Mouse (Mus musculus) embryo, embryonic 11.5 days (tissue): Measurements from ENCODE around the gene Leng1.
"Not testable (repeated sequence)": the region's sequence is repeated elsewhere in the genome, so short reads cannot be mapped to it uniquely, and the experiment has no call there.

Experiments used
- DNase-seq: peaks from one replicate; pipeline ENCODE4 v3.0.0-alpha.2; 2012; ENCODE audit warnings: low read depth, low spot score

The Leng1 gene

DNA sequence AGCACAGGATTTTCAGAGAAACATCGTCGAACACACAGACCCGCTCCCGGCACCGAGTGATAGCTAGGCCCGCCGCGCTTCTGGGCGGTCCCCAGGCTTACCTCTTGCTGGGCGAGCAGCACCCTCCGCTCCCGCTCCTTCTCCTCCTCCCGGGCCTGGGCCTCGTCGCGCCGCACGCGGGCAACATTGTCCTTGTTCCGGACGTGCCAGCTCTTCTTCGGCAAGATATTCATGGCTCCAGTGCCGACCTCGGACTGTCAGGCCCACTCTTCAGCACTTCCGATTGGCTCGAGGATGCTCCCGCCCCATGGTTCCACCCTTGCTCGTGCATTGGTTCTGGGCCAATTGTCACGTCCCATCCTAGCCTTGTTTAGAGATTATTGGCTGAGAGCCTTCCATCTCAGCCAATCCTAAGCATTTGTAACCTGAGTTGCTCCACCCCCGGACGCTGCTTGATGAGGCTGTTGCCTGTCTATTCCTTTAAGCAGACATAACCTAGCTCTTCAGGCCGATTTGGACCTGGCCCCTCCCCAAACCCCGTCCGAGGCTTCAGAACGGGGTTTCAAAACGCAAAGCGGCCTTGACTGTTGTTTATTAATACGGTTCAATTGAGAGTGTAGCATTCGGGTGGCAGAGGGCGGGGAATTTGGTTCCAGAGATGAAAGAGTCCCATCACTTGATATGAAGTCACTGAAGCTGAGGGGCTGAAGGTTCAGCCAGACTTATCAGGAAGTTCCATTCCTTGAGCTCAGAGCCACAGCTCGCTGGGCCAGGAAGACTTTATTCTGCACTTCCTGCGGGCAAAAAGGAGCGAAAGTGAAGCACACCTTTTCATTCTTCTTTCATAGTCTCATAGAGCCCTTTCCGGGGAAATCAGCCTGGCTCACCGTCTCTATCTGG lies at the start of gene Leng1:
Leng1 (minus strand) TSS at position 626 of the 900 bp plus-strand sequence.
- peak; percentile 91 for DNase-seq

DNA sequence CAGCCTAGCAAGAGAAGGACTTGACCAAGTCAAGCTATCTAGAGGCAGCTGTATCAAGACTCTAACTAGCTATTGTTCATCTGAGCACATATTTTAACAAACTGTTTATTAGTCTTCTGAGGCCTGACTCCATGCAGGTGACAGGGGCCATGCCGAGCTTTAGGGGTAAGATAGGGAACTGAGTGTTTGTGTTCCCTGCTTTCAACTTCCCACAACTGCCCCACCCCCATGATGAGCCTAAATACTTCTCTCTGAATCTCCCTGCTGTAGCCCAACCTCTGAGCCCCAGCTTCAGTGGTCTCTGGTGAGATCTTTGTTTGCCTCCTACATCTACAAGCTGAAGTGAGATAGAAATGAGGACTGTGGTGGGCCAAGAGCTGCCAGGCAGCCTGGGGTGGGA lies 49.6 kb upstream of the Leng1 start:
- no peak for DNase-seq

DNA sequence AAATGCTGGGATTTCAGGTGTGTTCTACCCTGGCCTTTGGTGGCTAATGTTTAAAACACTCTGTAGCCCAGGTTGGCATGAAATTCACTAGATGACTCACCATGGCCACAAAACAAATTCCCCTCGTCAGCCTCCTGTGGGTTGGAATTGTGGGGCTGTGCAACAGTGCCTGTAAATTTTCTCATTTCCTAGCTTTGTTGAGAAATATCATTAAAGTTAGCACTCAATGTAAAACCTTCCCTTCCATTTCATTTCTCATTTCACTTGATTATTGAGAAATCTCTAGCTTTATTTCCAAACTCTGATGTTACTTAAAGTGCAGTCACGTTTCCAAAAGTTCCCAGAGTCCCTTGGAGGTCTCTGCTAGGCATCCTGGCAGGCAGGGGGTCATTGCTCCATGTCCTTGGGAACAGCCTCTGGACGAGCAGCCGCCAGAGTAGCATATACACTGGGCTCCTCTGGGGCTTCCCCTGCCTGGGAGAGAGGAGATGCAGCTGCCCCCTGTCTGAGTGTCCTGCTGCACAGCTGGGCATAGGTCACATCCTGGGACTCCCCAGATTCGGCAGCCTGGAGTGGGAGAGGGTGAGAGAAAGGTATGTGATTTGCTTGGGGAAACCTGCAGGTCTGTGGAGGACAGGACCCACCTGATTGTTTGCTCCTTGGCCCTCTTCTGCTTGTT lies 46.8 kb upstream of the Leng1 start:
- DNase-seq, result no peak

DNA sequence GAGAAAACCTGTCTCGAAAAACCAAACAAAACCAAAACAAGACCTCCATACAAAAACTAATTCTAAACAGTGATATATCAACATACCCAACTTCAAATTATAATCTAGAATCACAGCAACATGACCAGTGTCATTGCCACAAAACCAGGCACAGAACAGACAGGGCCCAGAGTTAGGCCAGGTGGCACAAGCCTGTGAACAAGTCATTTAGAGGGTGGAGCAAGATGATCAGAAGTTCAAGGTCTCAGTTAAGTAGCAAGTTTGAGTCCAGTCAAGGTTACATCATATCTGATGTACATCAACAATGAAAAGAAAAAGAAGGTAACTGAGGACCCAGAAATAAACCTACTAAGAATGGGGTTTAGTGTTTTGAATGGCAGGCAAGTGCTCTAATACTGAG lies 43.4 kb upstream of the Leng1 start:
- DNase-seq, result no peak

DNA sequence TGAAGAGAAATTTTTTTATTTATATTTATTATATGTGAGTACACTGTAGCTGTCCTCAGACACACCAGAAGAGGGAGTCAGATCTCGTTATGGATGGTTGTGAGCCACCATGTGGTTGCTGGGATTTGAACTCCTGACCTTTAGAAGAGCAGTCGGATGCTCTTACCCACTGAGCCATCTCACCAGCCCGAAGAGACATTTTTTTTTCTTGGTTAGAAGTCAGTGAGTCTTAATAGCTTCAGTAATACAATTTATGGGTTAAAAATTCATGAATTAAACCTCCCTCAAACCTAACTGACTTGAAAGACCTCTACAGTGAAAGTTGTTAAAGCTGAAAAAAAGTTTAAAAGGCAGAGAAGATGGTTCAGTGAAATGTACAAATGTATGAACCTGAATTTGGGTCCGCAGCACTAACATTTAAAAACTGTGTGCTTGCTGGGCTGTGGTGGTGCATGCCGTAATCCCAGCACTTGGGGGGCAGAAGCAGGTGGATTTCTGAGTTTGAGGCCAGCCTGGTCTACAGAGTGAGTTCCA lies 42.9 kb upstream of the Leng1 start:
- DNase-seq, result not testable (repeated sequence)

DNA sequence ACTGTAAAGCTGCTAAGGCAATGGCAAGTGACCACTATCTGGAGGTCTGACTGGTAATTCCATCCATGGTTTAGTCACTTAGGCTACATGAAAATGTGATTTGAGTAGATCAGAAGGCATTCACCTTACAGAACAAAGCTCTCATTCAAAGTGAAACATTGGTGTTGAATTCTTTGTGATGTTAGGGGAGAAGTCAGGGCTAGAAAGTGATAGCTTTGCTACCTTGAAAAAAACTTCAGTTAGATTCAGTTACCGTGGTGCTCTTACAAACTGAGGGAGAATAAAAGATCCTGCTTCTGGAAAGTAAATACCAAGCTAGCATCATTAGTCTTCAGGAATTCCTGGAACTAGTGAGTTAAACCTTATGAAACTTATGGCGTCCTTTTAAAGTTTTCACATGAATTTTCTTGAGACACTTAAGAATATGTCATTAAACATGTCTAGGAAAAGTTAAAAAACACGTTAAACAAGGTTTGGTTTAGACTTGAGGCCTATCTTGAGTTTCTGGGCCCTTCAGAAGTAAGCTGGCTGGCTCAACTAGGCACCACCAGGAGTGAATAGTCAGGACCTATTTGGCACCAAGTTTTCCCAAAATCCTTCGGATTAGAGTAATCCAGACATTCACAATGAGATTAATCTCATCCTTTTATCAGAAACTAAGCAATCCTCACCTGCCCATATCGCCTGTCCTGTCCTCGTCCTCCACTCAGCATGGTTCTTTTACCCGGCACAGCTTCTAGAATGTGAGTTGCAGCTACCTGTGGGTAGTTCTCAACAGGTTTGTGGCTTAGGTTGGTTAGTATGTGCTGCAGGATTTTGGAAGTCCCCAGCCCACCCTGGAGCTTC lies 42.2 kb upstream of the Leng1 start:
- DNase-seq, result no peak

DNA sequence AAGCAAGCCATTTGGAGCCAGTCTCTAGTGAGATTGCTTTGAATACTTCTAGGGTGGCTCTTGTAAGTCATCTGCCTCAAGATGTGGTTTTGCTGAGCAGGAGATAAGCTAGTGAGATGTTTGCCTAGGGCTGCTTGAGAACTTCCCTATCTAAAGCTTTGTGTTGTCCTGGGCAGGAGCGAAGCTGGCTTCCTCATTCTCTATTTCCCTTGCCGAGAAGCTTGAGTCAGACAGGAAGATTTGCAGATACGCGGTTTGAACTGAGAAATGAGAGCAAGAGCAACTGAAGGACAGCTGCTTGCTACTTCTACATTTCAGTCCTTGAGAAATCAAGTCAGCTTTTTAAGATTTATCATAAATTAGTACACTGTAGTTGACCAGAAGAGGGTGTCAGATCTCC lies 41.4 kb upstream of the Leng1 start:
- no peak for DNase-seq

DNA sequence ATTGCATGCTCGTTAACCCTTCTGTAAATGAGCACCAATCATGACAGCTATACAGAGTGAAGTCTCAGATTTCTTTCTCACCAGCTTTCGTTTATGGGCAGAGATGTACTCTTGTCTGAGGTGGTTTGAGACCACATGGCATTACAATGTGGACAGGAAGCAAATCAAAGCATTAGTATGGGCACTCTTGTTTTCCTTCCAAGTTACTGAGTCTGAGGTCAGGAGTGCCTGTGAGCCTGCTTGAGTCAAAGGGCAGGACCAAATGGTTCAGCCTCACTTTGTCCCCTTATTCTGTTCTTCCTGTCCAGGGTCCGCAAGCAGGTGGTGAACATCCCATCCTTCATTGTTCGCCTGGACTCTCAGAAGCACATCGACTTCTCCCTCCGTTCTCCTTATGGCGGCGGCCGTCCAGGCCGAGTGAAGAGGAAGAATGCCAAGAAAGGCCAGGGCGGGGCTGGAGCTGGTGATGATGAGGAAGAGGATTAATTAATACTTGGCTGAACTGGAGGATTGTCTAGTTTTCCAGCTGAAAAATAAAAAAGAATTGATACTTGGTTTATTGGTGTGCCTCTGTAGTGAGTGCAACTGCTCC lies 40.8 kb upstream of the Leng1 start:
- DNase-seq, result no peak

DNA sequence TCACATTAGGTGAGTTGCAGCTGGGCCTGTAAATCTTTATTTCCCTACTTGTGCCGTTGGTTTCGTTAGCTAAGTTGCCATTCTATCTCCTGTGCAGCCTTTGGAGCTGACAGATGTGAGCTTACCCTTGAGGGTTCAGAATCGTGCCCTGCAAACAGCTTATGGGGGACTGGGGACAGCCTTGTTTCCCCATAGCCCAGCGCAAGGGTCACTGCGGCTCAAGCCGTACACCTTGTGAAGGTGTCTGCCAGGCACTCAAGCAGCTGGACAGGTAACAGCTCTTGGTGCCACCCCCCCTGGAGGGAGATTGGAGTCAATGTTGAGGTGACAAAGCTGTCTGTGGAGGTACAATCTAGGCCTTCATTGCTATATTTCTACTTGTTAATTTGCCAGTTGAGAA lies 40.3 kb upstream of the Leng1 start:
- DNase-seq, result no peak

DNA sequence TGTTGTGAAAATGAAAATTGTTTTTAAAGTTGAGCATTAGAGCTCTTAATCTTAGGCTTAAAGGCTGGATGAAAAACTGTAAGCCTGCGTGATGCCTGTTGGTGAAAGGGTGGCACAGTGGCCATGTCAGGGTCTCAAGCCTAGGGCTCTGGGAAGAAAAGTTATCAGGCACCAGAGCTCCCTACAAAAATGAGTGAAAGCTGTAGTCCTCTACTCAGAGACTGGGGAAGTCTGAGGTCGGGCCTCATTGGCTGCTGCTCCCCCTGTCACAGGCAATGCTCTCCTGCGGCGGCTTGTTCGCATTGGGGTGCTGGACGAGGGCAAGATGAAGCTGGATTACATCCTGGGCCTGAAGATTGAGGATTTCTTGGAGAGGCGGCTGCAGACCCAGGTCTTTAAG lies 39.8 kb upstream of the Leng1 start:
- DNase-seq, result not testable (repeated sequence)

DNA sequence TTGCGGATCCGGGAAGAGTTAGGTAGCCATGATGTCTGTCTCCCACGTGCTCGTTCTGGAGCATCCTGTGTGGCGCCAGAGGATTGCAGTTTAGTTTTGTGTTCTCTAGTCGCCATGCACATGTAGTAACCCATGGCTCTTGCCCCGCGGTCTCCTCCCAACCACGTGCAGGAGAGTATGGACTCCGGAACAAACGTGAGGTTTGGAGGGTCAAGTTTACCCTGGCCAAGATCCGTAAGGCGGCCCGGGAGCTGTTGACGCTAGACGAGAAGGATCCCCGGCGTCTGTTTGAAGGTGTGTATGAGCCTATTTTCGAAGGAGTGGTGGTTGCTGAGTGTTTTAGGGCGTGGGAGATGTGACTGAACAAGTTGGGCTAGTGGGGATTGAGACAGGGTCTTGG lies 38.8 kb upstream of the Leng1 start:
- DNase-seq, result no peak

DNA sequence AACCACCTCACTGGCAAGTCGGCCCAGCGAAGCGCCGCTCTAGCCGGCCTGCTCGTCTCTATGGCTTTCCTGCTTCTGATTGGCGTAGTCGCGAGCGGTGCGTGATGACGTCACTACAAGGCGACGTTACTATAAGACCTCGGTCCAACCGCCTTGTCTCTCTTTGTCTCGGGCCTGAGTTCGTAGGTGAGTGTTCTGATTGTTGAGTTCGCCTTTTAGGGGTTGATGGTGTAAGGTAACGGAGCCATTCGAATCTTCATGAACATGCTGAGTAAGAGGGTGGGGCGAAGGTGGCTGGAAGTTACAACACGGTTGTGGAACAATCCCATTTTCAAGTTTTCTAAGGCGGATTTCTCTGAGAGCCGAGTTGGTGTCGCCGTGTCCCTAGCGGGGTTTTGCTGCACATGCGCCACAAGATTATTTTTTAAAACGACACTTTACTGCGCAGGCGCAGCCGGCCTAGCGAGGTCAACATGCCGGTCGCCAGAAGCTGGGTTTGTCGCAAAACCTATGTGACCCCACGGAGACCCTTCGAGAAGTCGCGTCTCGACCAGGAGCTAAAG lies 38.3 kb upstream of the Leng1 start, which contains the start of gene Rps9:
Rps9 (plus strand) TSS at position 115 of the 563 bp plus-strand sequence.
- peak; percentile 95 for DNase-seq

DNA sequence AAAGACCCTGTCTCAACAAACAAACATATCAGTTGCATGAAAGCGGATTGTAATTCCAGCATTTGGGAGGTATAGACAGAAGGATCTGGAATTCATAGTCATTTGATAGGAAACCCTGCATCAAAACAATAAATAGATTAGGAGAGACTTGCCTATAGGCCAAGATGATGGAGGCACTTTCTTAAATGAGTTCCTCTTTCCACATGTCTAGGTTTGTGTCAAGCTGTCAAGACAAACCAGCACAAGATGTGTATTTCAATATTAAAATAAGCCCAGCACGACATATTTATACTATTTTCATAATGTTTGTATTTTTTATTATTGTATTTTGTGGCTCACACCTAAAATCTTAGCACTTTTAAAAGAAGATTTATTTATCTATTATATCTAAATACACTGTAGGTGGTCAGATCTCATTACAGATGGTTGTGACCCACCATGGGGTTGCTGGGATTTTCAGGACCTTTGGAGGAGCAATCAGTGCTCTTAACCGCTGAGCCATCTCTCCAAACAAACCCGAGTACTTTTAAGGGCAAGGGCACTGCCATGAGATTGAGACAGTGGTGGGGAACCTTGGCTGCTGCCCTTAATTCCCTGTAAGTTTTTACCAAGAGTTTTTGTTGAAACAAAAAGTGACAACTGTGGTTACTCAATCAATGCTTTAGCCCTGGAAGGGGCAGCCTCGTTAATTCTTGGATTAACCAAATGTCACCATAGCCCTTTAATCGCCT lies 37.7 kb upstream of the Leng1 start:
- DNase-seq, result no peak

DNA sequence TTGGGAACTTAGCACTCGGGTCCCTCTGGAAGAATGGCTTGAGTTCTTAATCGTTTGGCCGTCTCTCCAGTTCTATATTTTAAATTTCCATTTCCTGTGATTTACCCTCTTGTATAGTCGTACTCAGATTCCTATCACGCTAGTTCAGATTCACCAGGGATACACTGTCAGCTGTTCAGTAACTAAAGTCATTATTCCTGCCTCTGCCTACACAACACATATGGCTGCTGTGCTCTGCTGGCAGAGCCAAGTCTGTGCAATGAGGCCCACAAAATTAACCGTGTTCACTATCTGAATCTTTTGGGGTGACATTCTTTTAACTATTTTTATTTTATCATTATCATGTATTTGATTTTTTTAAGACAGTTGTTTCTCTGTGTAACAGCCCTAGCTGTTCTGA lies 32.8 kb upstream of the Leng1 start:
- DNase-seq, result no peak

DNA sequence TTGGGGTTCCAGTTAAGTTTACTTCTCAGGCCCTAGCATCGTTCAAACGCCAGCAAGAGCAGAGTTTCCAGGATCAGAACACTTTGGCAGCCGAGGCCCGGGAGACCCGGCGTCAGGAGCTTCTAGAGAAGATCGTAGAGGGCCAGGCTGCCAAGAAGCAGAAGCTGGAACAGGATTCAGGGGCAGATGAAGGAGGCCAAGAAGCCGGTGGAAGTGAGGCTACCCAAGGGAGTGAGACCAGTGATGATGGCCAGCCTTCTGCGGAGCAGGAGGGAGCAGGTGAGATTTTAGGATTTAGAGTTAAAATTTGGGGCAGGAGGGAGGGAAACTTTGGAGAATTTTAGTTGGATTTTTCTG lies 29.3 kb upstream of the Leng1 start:
- not testable (repeated sequence) for DNase-seq

DNA sequence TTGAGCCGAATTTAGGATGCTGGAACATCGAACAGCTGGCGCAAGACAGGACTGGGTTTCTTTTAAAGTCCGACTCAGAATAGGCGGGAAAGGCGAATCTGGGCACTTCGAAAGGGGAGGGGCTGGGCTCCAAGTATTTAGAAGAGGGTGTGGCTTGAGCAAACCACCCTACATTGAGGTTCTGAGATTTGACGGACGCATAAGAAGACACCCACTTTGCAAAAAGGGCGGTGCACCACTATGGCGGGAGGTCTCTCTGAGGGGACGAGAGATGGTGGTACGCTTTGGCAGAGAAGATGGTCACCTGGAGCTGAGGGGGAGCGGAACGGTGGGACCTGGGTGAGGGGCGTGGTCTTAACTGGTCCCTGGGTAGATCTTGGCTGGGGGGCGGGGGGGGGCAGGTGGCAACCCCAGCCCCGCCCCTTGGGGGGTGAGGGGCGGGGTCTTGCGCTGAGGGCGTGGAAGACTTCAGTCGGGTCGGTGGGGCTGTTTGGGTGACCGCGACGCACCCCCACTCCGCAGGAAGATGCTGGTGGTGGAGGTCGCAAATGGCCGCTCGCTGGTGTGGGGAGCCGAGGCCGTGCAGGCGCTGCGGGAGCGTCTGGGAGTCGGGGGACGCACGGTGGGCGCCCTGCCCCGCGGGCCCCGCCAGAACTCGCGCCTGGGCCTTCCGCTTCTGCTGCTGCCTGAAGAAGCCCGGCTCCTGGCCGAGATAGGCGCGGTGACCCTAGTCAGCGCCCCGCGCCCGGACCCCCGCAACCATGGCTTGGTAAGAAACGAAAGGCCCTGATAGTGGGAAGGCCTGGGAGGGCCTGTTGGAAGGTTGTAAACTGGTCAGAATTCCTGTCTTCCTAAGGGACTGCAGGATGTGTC lies 28.7 kb upstream of the Leng1 start:
- peak; percentile 73 for DNase-seq

DNA sequence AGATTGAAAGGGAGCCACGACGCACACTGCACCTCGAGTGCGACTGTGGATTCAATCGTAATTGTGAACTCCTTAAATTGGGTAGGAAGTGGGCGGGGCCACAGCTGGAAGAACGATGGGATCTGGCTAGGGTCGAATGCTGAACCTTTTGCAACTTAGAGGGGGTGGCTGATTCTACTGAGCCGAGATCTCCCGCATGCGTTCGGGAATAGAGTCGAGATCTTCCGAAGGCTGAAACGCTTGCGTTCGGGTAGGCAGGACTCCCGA lies 28.1 kb upstream of the Leng1 start:
- no peak for DNase-seq

DNA sequence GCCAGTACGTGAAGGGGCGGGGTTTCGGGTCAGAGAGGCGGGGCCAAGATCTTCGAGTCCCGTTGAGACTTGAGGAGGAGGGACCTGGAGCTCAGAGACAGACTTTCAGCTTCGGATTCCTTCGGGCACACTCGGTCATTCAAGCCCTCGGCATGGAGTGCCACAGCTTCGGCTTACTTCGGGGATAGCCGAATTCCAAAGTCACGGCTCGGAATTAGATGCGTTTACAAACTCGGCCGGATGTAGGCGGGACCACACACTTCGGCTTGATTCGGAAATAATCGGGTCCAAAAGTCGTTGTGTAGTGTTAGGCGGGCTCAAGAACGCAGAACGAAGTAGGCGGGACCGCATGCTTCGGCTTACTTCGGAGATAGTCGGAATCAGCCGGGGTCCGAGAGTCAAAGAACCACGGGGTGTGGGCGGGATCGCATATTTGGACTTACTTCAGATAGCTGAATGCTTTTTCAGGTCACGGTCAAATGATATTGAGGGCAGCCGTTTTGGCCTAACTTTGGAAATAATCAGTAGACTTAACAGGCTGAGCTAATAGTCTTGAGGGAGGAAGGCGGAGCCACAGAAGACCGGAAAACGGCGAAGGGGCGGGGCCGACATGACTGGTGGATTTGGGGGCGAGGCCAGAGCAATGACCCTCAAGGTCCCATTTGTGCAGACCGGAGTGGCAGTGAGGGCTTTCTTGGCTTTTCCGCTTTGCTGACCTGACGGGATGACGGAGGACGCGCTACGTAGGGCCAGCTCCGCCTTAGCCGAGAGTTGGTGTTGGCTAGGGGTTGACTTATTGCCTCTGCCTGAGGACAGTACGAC lies 27.6 kb upstream of the Leng1 start, which contains the start of gene Mboat7:
Mboat7 (minus strand) TSS at position 537 of the 822 bp plus-strand sequence.
- DNase-seq, result peak; percentile 92
